Mouse (Mus musculus) monocyte, adult 5-6 weeks (primary cell): ENCODE data around the gene Gm11060. TPM values are rescaled to one million over a fixed set of nuclear protein-coding genes. Genes with fewer than 3 reads are reported as not detected.

Experiments used
- ATAC-seq: fragments of 153-309, 156-312 bp; replicated peaks from 2 replicates; pipeline ENCODE4 v1.8.0; 2017; ENCODE audit warnings: mild to moderate bottlenecking; ENCODE audit not compliant: low TSS enrichment, insufficient number of reproducible peaks, severe bottlenecking, poor library complexity, low FRiP score
- total RNA-seq: library from RNA; stranded (forward); fragments of 200-1000, 200-491, 200-594 nt; gene quantifications from 3 replicates; pipeline ENCODE4 v1.2.3, GENCODE M21; 2017

Gene Gm11060
- total RNA-seq: not detected in 3 replicates

GRCm38 (mm10) chr2:105091718-105092117 lies at the start of gene Gm11060:
Gene Gm11060 (plus strand): TSS chr2:105092018.
- ATAC-seq: no peak

DNA sequence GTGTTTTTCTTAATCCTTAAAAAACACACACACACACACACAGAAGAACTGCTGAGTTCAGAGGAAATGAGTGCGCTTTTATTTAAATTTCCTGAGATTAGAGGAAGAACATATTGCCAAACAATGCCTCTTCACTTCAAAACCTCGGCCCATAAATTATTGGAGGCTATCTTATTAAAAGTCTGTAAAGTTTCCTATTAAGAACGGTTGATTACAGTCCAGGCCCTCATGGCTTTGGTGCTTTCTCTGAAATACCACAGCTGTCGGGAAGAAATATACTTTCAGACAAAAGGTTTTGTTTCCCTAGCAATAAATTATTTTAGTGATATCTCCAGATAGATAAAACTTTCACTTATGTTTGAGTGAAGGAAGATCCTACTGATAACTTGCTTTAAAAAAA lies 48.7 kb upstream of the Gm11060 start:
- no peak for ATAC-seq

GRCm38 (mm10) chr2:105048301-105048700 lies 43.5 kb upstream of the Gm11060 start:
- ATAC-seq: no peak

GRCm38 (mm10) chr2:105055529-105055928 lies 36.3 kb upstream of the Gm11060 start:
- no peak for ATAC-seq

GRCm38 (mm10) chr2:105058577-105059116 lies 33.2 kb upstream of the Gm11060 start:
- ATAC-seq: no peak

DNA sequence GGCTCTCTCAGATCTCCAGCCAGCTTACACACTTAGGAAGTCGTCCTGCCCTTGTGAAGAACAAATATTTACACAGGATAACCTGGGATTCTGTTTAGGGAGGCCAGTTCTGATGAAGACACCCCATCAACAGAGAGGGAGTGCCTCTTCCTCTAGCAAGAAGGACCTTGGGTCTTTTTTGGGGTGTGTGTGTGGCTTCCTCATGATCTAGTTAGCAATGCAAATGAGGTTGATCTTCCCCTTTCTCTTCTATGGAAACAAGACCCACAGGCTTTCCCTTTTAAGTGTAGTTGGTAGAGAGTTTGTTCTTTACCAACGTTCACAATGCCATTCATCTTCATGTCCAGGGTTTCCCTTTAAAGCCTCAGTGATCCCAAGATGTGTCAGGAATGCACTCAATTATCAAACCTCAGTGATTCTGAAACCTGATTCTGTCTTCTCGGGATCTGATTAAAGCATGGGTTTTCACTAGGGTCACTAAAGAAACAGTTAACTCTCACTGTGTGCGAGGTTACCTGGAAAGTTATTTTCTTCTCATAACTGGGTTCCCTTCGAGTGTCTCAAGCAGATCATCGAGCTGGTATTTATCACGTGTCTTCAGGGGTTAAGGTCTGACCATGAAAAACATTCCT lies 29.0 kb upstream of the Gm11060 start:
- ATAC-seq: no peak

DNA sequence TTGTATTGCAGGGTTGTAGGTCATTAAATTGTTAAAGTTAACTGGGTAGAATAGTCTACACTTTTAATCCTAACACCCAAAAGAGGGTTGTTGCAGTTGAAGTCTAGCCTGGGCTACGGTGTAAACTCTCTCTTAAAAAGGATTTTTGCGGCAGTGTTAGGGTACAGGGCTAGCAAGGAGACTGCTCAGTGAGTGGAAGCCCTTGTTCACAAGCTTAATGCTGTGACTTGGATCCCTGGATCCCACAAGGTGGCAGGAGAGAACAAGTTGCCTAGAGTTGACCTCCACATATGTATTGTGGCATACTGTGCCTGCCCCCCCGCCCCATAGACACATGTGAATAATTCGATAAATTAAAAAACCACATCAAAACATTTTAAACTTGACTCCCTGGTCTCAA lies 19.3 kb upstream of the Gm11060 start:
- no peak for ATAC-seq

DNA sequence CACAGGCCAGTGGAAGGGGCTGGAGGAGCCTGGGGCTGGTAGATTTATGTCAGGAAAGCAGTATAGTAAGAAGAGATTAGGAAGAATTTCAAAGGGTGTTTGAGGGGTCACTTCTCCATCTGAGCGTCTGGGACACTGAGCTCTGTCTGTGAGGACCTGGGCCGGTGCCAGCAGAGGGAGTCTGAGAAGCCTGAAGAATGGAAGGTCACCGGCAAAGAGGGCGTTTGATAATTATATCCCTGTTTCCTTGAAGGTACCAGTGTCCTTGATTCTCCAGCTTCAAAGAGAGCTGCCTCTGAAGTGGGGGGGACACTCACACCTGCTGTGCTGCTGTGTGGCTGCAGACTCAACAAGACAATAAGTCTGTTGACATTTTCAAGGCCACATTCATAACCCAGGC lies 17.6 kb upstream of the Gm11060 start:
- ATAC-seq: no peak

- no peak for ATAC-seq
These were observed 16.0 kb upstream of the Gm11060 start for GRCm38 (mm10) chr2:105075809-105076208.

- ATAC-seq: no peak
These were observed 14.7 kb upstream of the Gm11060 start for GRCm38 (mm10) chr2:105077151-105077550.

GRCm38 (mm10) chr2:105082256-105082790 lies 9.5 kb upstream of the Gm11060 start:
- no peak for ATAC-seq

GRCm38 (mm10) chr2:105084035-105084434 lies 7.8 kb upstream of the Gm11060 start:
- ATAC-seq: no peak

- ATAC-seq: no peak
These were observed 5.7 kb upstream of the Gm11060 start for GRCm38 (mm10) chr2:105086081-105086480.

DNA sequence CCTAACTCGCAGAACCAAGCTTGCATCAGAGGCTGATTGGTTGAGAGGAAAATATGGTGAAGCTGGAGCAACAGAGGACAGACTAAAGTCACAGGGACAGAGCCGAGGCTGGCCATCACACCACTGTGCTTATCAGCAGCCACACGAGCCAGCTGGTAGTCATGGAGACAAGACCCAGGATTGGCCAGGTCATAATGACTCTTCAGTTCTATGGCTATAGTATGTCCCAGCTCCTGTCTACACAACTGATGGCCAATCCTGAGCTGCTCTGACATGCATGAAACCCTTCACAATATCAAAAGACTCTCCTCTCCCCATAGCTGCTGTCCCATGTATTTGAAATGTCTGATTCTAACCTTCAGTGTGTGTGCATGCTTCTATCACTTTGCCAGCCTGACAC lies 3.8 kb upstream of the Gm11060 start:
- ATAC-seq: no peak

DNA sequence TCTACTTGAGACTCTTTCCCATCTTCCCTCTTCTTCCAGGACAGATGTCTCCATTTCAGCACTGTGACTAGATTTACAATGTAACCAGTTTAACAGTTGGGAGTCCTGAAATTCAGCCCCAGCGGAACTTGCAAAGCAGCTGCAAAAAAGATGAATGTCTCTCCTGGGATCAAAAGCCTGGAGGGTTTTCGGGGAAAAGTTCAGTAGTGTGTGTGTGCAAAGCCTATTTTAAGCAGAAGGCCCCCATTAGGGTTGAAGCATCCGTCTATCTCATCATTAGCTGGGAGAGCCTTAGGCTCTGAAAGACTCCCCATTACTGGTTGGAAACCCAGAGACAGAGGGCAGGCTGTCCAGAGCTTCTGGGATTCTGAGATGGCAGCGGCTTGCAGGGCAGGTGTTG lies 2.7 kb upstream of the Gm11060 start:
- ATAC-seq: no peak

DNA sequence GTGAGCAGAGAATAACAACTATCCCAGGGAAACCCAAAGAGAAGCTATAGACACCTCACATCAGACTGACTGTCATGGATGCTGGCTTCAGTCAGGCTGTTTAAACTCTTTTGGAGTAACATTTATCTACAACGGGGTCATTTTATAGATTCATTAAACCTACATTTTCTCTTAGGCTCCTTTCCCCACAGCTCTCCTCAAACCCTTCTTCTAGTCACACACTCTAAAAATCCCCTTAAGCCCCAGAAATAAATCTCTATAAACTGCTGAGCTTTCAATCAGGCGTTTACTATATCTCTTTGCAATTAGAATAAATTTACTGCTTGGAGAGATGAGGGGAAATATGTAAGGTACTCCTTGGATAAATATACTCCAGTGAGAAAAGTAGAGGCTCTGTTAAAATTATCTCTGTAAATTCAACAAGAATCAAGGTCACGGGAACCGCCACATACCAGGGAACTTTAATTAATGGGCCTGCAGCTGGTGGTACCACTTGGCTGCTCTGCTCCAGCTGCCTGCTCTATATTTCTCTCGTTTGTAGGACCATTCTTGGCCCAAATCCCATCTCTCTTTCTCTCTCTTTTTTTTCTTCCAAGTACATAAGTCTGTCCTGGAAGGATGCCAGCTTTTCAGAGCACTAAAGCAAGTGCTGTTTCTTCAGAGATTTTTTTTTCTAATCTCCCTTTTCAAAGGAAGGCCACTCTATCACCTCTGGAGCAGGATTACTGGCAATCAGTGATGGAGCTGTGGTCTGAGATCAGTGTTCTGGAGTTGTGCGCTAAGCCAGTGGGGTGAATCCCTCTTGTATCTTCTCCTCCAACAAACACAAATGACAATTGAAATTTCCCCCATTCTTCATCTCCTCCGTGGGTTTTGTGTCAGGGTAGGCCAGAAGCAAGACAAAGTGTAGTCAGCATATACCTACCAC lies 2.0 kb upstream of the Gm11060 start:
- no peak for ATAC-seq

- no peak for ATAC-seq
These were observed 827 bp upstream of the Gm11060 start for GRCm38 (mm10) chr2:105090991-105091390.

DNA sequence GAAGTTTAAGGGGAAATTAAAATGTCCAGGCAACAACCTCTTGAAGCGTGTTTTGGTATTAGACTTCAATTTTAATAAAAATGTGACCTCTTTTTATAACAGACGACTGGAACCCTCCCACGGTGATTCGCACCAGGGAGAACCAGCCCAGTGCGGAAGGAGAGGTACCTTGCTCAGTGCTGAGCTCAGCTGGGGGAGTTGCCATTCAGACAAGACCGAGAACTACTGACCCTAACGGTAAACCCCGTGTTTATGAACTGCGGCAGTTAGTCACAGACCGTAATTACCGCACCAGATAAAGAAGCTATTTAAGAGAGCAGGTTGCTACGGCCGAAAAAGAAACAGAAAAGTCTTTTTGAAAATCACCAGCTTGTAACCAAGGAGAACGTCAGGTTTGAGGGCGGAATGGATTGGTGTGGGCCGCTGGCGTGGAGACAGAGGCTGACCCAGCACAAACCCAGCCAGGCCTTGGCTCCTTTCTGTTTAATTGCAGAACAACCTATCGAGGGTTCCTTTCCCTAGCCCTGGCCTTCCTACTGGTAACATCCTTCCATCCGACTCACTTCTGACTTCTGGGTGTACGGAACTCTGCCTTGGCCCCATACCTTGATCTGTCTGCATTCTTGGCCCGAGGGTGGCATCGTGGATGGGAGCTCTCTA lies 5.6 kb downstream of the Gm11060 start:
- ATAC-seq: no peak

DNA sequence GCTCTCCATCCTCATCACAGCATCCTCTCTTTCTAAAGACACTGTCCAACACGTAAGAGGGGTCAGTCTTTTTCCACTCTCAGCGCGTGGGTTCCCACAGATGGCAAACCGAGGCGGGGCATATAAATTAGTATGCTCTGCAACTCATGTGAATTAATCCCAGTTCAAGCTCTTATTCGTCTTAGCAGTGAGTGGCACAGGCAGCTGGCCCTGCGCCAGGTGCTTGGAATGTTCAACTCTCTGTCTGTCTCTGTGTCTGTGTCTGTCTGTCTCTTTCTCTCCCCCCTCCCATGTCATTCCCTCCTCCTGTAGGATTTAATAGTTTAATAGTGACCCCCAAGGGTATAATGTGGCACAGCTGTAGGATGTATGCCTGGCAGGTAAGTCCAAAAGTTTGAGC lies 7.6 kb downstream of the Gm11060 start:
- no peak for ATAC-seq
